Mouse (Mus musculus) hindbrain, embryonic 16.5 days (tissue): ENCODE data around the gene Cbx4. TPM values are rescaled to one million over a fixed set of nuclear protein-coding genes. Genes with fewer than 3 reads are reported as not detected.

Experiments used
- ATAC-seq: fragments of 200-750 bp; cut with Nextera tagmentation; 2 replicates; pipeline ENCODE4 v1.8.0; 2017; ENCODE audit warnings: moderate TSS enrichment, moderate library complexity
- H3K27ac ChIP-seq: fragments of 300-500 bp; sonication (generic); 2 replicates; pipeline ENCODE4 v1.5.1; 2014; ENCODE audit warnings: low read depth, mild to moderate bottlenecking, control low read depth, low read length, moderate library complexity
- H3K27me3 ChIP-seq: fragments of 300-500 bp; sonication (generic); replicated peaks from 2 replicates; pipeline ENCODE4 v1.6.1; 2014; ENCODE audit warnings: low read length; ENCODE audit not compliant: control insufficient read depth, insufficient read depth
- H3K36me3 ChIP-seq: fragments of 300-500 bp; sonication (generic); 2 replicates; pipeline ENCODE4 v1.6.1; 2014; ENCODE audit warnings: mild to moderate bottlenecking, low read length, moderate library complexity, mixed read lengths; ENCODE audit not compliant: control insufficient read depth, insufficient read depth
- H3K4me1 ChIP-seq: fragments of 300-500 bp; sonication (generic); 2 replicates; pipeline ENCODE4 v1.6.1; 2014; ENCODE audit warnings: low read depth, low read length; ENCODE audit not compliant: control insufficient read depth, insufficient read depth
- H3K4me2 ChIP-seq: fragments of 300-500 bp; sonication (generic); 2 replicates; pipeline ENCODE4 v1.6.1; 2014; ENCODE audit warnings: mild to moderate bottlenecking, low read length, control low read depth, moderate library complexity
- H3K4me3 ChIP-seq: fragments of 300-500 bp; sonication (generic); 2 replicates; pipeline ENCODE4 v1.5.1; 2014; ENCODE audit warnings: mild to moderate bottlenecking, low read length, control low read depth, moderate library complexity
- H3K9ac ChIP-seq: fragments of 300-500 bp; sonication (generic); 2 replicates; pipeline ENCODE4 v1.6.1; 2014; ENCODE audit warnings: low read depth, mild to moderate bottlenecking, control low read depth, low read length, moderate library complexity
- H3K9me3 ChIP-seq: fragments of 300-500 bp; sonication (generic); 2 replicates; pipeline ENCODE4 v1.6.1; 2014; ENCODE audit warnings: mild to moderate bottlenecking, low read length, moderate library complexity; ENCODE audit not compliant: control insufficient read depth
- WGBS: fragments of 180-500 bp; shearing (Covaris S2); extraction: QIAGEN DNeasy Blood & Tissue Kit; methylation state at CpG from one replicate; pipeline ENCODE4 v1.1.7; 2014; 5-methylcytosine and 5-hydroxymethylcytosine counted together
- polyA plus RNA-seq: library from polyadenylated mRNA; unstranded; fragments of >200 nt; fragmentation: Nextera tagmentation; extraction: Ambion mirVana; gene quantifications from 2 replicates; pipeline ENCODE4 v1.2.1, GENCODE M21; 2015

Gene Cbx4
- polyA plus RNA-seq, 1 experiment from 2014 or later, result 23.4 TPM

- no peak overlapping the region for H3K4me2 ChIP-seq
- H3K4me3 ChIP-seq, result no peak overlapping the region
- no peak overlapping the region for H3K27ac ChIP-seq
- H3K9me3 ChIP-seq, result no peaks in the 10 kb centered on the region
- no peak for ATAC-seq
- no peaks in the 10 kb centered on the region for H3K36me3 ChIP-seq
- peaks cover 3% of the 10 kb centered on the region for H3K4me1 ChIP-seq
- 75% methylated on average over 4 of the region's 4 CpGs for WGBS
- H3K9ac ChIP-seq, result no peak overlapping the region
- no peaks in the 10 kb centered on the region for H3K27me3 ChIP-seq
Measured at GRCm38 (mm10) chr11:119116992-119117391, 31.0 kb upstream of the Cbx4 start.

DNA sequence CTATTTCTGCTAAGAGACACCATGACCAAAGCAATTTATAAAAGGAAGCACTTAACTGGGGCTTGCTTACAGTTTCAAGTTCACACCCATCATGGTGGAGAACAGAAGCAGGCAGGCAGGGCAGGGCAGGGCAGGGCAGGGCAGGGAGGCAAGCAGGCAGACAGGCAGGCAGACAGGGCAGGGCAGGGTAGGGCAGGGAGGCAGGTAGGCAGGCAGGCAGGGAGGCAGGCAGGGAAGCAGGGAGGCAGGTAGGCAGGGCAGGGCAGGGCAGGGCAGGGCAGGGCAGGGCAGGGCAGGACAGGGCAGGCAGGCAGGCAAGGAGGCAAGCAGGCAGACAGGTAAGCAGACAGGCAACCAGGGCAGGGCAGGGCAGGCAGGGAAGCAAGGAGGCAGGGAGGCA lies 26.7 kb upstream of the Cbx4 start:
- H3K36me3 ChIP-seq, result no peaks in the 10 kb centered on the region
- no peak overlapping the region for H3K9ac ChIP-seq
- no peak overlapping the region for H3K4me2 ChIP-seq
- H3K4me3 ChIP-seq, result no peak overlapping the region
- no peaks in the 10 kb centered on the region for H3K27me3 ChIP-seq
- no peaks in the 10 kb centered on the region for H3K9me3 ChIP-seq
- H3K27ac ChIP-seq, result no peak overlapping the region
- ATAC-seq, result no peak
- no peaks in the 10 kb centered on the region for H3K4me1 ChIP-seq

DNA sequence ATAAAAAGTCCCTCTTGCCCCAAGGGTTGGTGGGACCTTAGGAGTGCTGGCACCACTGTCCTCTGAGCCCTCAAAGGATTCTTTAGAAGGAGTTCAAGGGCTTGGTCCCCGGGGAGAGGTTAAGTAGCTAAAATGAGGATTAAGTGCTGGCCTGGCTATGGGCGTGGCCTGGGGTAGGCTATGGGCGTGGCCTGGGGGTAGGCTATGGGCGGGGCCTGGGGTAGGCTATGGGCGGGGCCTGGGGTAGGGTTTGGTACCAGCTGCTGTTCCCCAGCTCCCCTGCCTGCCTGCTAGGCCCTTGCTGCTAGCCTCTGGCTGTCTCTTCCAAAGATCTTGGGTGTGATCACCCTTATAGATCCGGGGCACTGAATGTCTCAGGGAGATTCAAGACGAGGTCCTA lies 25.3 kb upstream of the Cbx4 start:
- H3K4me2 ChIP-seq, result no peak overlapping the region
- H3K4me1 ChIP-seq, result no peaks in the 10 kb centered on the region
- no peak overlapping the region for H3K27ac ChIP-seq
- no peak for ATAC-seq
- no peaks in the 10 kb centered on the region for H3K27me3 ChIP-seq
- H3K9me3 ChIP-seq, result no peaks in the 10 kb centered on the region
- H3K9ac ChIP-seq, result no peak overlapping the region
- H3K4me3 ChIP-seq, result no peak overlapping the region
- H3K36me3 ChIP-seq, result no peaks in the 10 kb centered on the region
- 13% methylated on average over 7 of the region's 7 CpGs for WGBS

GRCm38 (mm10) chr11:119109415-119110071 lies 23.5 kb upstream of the Cbx4 start:
- Histone ChIP-seq H3K4me3 (no peak overlapping the region), H3K27me3 (no peaks in the 10 kb centered on the region), H3K9me3 (no peaks in the 10 kb centered on the region), H3K27ac (no peak overlapping the region), H3K4me2 (no peak overlapping the region), H3K4me1 (peaks cover 3% of the 10 kb centered on the region; the same call in 1 of the 2 replicates), H3K36me3 (no peaks in the 10 kb centered on the region), H3K9ac (no peak overlapping the region)
- no peak for ATAC-seq
- WGBS, result 76% methylated on average over 9 of the region's 9 CpGs

GRCm38 (mm10) chr11:119108573-119109263 lies 22.7 kb upstream of the Cbx4 start:
- no peak overlapping the region for H3K4me2 ChIP-seq
- no peak overlapping the region for H3K9ac ChIP-seq
- ATAC-seq, result no peak
- no peaks in the 10 kb centered on the region for H3K9me3 ChIP-seq
- no peaks in the 10 kb centered on the region for H3K36me3 ChIP-seq
- peaks cover 3% of the 10 kb centered on the region; the same call in 1 of the 2 replicates for H3K4me1 ChIP-seq
- 74% methylated on average over 10 of the region's 10 CpGs for WGBS
- H3K27ac ChIP-seq, result no peak overlapping the region
- no peaks in the 10 kb centered on the region for H3K27me3 ChIP-seq
- no peak overlapping the region for H3K4me3 ChIP-seq

DNA sequence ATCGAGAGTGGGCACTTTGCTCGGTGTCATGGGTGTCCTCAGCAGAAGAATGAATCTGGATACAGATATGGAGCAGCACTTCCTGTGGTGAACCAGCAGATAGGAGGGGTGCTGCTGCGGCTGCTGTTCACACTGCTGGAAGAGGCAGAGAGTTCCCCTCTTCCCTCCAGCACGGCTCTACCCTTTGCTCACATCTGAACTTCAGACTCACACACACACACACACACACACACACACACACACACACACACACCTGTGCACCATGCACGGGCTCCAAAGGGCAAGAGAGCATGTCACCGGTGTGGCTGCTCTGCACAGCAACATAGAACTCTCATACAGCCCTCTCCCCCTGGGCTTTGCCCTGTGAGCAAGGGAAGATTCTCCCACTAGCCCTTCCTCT lies 20.3 kb upstream of the Cbx4 start:
- Histone ChIP-seq H3K27ac (no peak overlapping the region), H3K4me2 (no peak overlapping the region), H3K27me3 (no peaks in the 10 kb centered on the region), H3K36me3 (no peaks in the 10 kb centered on the region), H3K4me1 (peaks cover 3% of the 10 kb centered on the region; the same call in 1 of the 2 replicates), H3K4me3 (no peak overlapping the region), H3K9me3 (no peaks in the 10 kb centered on the region), H3K9ac (no peak overlapping the region)
- no peak for ATAC-seq
- WGBS, result 49% methylated on average over 6 of the region's 6 CpGs

DNA sequence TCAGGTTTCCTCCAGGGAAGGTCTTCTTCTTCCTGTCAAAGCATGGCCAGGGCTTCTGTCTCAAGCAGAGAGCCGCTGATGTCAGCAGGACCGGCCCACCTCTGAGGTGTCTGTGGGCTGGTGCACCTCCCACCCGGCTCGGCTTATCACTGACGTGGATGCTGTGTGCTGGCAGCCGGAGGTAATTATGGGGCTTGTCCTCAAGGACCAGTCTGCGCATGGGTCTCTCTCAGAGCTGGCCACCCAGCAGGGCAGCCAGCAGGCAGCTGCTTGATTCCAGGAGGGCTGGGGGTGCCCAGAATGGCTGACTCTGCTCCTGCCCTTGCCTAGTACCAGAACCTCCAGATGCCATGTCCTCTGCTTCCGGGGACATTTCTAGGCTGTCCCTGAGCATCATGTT lies 19.7 kb upstream of the Cbx4 start:
- no peak overlapping the region for H3K4me3 ChIP-seq
- no peaks in the 10 kb centered on the region for H3K27me3 ChIP-seq
- H3K4me1 ChIP-seq, result peaks cover 3% of the 10 kb centered on the region; the same call in 1 of the 2 replicates
- H3K36me3 ChIP-seq, result no peaks in the 10 kb centered on the region
- 59% methylated on average over 8 of the region's 8 CpGs for WGBS
- ATAC-seq, result peak; percentile 24; the same call in 1 of the 2 replicates
- H3K4me2 ChIP-seq, result no peak overlapping the region
- H3K9me3 ChIP-seq, result no peaks in the 10 kb centered on the region
- H3K9ac ChIP-seq, result peak overlapping the region; percentile 35; the same call in 1 of the 2 replicates
- no peak overlapping the region for H3K27ac ChIP-seq

DNA sequence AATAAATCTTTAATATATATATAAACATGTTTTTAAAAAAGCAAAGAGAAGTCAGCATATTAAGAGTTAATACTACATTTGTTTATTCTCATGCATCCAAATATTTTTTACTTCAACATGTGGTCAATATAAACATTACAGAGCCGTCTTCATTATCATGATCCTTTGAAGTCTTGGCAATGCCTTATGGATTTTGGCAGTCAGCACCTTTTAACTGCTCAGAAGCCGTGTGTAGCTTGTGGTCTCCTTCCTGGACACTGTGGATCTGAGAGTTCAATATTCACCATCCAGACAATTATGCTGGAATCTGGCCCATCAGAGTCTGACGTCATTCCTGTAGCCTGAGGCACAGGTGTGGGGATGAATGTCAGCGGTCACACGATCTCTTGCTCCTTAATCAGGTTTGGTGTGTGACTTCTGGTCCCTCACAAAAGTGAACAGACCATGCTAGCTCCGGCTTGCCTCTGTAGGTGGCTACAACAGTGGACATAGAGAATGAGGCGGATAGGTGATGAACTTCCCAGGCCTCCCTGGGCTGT lies 19.1 kb upstream of the Cbx4 start:
- no peak for ATAC-seq
- H3K9ac ChIP-seq, result no peak overlapping the region
- H3K36me3 ChIP-seq, result no peaks in the 10 kb centered on the region
- H3K27me3 ChIP-seq, result no peaks in the 10 kb centered on the region
- no peak overlapping the region for H3K4me2 ChIP-seq
- no peak overlapping the region for H3K4me3 ChIP-seq
- H3K4me1 ChIP-seq, result peaks cover 3% of the 10 kb centered on the region; the same call in 1 of the 2 replicates
- H3K9me3 ChIP-seq, result no peaks in the 10 kb centered on the region
- WGBS, result 69% methylated on average over 7 of the region's 7 CpGs
- no peak overlapping the region for H3K27ac ChIP-seq

DNA sequence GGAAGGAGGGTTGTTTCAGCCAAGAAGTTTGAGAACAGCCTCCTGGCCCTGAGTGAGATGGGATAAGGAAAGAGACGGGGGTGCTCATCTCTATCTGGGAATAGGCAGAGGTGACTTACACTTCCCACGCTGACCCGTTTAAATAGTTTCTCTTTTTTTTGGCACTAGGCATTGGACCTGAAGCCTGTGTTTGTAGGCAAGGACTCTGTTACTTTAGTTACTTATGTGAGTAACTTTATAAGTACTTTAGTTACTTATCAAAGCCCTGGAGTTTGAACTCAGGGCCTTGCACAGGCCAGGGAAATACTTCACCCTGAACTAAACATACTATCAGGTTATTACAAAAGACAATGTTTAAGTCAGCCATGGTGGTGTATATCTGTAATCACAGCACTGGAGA lies 18.0 kb upstream of the Cbx4 start:
- WGBS, result 87% methylated on average over 3 of the region's 3 CpGs
- no peak overlapping the region for H3K27ac ChIP-seq

More for the DNA sequence above, 18.0 kb upstream of the Cbx4 start:
- H3K9ac ChIP-seq, result no peak overlapping the region
- peaks cover 3% of the 10 kb centered on the region; the same call in 1 of the 2 replicates for H3K4me1 ChIP-seq
- no peaks in the 10 kb centered on the region for H3K9me3 ChIP-seq
- no peak overlapping the region for H3K4me3 ChIP-seq
- H3K4me2 ChIP-seq, result no peak overlapping the region
- no peak for ATAC-seq
- no peaks in the 10 kb centered on the region for H3K27me3 ChIP-seq
- H3K36me3 ChIP-seq, result no peaks in the 10 kb centered on the region
